Mouse (Mus musculus) cerebral cortex, adult 2 months (tissue): Measurements from ENCODE around the gene Cdr2.

Source experiments
- WGBS: fragments of 180-500 bp; shearing (Covaris S2); methylation state at CpG from one replicate; pipeline ENCODE4 v1.1.7; 2018; 5-methylcytosine and 5-hydroxymethylcytosine counted together

Gene Cdr2

DNA sequence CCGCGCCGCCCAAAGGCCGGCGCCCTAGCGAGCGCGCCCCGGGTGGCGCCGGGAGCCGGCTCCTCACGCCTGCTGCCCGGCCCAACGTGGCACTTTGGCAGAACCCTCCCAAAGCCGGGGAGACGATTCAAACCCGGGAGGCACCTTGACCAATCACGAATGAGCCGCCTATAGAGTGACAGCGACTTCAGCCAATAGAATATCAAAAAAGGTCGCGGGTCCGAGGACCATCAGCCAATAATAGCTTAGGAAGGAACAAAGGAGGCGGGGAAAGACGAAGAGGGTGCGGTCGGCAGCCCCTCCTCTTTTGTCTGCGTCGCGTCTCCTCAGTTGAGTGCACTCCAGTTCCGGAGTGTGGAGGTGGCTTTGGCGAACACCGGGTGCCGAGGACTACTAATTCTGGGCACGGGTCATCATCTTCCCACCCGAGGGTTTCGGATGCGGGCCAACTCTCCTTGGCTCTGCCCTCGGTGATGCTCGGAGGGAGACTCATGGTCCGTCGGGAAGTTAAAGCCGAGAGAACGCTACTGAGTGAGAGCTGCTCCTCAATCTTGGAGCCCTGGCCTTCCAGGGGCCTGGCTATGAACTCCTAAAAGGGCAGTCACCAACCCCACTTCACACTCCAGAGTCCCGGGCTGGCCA lies at the start of gene Cdr2, which contains the start of gene Mfsd13b:
TSS of gene Cdr2 (minus strand) at position 113 of the 642 bp plus-strand sequence.
TSS of gene Mfsd13b (plus strand) at position 310 of the 642 bp plus-strand sequence.
- under 1% methylated on average over 46 of the region's 46 CpGs for WGBS

DNA sequence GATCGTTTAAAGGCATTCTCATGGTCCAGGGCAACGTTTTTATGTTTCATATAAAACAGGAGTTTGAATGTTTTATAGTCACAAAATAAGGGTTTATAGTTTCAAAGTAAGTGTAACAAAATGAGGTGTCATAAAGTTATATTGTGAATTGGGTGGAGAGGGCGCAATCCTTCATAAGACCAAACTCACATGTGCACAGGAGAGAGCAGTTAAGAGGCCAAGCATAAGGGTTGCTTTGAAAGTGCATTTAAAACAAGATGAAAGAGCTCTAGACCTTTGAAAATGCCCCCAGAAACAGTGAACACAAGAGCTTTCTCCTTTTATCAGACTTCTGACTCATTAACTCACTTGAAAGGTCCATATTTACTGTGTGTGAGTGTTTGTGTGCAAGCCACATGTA lies 44.2 kb upstream of the Cdr2 start:
- WGBS: 74% methylated on average over 3 of the region's 3 CpGs

DNA sequence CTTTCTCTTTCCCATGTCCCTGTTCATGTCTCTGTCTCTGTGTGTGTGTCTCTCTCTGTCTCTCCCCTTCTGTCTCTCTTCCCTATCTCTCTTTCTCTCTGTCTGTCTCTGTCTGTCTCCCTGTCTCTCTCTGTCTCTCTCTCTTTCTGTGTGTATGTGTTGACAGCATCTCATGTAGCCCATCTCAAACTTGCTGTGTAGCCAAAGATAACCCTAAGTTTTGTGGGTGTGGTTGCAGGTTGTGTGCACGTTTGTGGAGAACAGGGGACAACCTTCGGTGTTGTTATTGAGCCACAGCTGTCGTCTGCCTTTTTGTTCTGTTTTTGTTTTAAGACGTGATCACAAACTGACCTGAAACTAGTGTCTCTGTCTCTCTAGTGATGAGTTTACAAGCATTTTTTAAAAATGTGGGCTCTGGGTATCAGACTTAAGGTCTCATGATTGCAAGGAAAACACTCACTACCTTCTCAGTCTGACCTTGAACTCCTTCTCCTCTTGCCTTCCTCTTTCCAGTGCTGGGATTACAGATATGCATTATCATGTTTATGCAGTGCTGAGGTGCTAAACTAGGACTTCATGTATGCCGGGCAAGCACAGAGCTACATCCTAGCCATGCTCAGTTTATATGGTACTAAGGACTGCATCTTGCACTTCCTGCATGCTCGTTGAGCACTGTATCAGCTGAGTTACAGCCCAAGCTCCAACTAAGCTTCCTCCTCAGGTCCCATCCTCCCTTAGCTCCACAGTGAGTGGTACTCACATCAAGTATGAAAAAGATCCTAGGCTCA lies 43.3 kb upstream of the Cdr2 start:
- WGBS: 80% methylated on average over 6 of the region's 6 CpGs

DNA sequence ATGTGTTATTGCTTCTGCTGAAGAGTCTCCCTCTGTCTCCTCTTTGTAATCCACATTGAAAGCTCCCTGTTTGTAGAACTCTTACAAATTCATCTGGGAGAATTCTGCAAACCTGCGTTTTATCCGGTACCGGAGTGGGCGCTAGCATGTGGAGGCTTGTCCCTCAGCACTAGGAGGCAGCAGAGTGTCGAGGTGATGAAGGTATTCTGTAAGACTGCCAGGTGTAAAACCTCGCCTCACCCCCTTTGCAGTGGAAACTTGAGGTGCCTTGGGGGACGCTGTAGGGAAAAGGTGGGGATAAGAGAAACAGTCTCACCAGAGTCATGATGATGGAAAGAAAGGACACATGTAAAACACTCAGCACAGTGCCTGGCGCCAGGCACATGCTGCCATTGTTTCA lies 38.2 kb upstream of the Cdr2 start:
- WGBS: 44% methylated on average over 8 of the region's 8 CpGs

DNA sequence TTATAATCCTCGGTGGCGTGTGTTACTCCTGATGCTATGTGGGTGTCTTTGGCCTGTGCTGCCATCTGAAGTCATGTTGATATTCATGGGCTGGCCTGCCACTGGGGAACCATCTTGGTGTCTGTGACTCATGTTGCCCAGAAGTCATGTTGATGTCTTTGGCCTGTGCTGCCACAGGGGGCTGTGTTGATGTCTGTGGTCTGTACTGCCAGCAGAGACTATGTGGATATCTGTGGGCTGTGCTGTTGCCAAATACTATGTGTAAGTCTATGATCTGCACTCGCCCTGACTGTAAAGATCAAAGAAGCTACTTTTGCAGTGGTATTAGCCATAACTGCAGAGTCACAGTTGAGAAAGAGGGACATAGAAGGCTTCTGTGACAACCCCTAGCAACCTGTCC lies 36.7 kb upstream of the Cdr2 start:
- WGBS: 81% methylated on average over 3 of the region's 3 CpGs

DNA sequence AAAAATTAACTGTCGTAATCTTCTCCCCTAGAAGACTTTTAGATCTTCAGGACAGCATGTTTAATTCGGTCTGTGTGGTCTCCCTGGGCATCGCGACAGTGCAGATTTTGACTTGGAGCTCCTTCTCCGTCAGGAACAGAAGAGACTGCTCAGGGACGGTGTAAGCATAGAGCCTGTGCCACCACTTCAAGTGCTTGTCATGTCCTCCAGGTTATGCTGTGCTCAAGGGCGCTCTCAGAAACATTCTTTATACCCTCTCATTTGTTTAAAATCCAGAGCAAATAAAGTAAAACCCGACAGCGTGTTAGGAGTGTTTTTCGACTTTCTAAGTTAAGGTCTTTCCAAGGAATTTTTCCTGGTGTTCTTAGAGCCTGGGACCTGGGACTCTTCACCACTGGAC lies 32.4 kb upstream of the Cdr2 start:
- WGBS: 94% methylated on average over 10 of the region's 10 CpGs

DNA sequence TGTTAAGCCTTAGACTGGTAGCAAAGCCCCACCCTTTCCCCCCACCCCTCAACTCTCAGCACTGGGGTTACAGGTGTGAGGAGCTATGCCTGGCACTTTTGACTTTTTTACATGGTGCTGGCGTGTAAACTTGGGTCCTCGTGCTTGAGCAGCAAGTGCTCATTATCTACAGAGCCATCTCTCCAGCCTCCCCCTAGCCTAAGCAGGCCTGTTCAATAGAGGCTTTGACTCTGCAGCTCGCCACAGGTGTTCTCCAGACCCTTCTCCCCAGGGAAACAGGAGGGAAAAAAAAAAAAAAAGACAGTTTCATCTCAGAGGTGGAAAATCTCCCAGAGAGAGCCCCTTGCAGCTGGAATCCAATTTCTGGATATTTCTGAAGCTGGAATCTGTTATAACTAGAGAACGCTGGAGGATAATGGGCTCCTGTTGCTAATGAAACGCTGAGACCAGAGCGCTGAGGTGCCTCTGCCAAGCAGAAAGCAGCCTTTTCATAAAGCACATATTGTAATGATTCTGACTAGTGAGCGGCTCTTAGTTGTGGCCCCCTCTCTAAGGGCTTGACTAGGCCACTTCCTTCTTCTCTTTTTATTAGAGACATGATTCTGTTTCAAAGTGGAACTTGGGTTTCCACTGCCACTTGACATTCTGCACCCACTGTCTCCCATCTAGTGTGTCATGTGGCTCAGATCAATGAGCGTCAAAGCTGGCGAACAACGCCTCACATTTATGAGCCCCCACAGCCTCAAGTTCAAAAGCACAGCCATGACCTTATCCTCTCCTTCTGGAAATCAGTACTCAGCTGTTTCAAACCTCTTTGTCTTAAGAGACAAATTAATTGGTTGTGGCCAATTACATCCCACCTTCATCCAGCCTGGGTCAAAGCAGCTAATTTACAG lies 29.9 kb upstream of the Cdr2 start:
- WGBS: 69% methylated on average over 10 of the region's 10 CpGs

DNA sequence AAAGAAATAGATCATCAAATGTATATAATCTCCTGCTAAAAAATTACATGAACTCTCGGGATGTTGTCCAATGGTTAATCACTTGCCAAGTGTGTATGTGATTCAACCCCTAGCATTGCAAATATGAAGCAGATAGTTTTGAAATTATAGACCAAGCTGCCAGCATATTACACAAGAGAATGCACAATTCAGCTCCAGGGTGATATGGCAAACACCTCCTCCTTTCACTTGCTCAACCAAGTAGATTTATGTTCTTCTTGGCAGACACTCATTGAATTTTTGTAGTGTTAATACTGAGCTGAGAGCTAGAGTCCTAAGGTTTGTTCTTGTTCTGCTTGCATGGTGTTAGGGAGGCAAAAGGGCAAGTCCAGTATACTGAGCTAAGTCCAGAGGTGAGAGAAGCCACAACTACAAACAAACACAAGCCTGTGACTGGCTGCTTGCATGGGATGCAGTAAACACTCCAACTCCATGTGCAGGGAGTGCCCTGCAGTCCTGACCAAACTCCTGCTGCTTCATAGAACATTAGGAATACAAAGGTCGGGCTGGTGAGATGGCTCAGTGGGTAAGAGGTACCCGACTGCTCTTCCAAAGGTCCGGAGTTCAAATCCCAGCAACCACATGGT lies 21.8 kb upstream of the Cdr2 start:
- 79% methylated on average over 4 of the region's 4 CpGs for WGBS

DNA sequence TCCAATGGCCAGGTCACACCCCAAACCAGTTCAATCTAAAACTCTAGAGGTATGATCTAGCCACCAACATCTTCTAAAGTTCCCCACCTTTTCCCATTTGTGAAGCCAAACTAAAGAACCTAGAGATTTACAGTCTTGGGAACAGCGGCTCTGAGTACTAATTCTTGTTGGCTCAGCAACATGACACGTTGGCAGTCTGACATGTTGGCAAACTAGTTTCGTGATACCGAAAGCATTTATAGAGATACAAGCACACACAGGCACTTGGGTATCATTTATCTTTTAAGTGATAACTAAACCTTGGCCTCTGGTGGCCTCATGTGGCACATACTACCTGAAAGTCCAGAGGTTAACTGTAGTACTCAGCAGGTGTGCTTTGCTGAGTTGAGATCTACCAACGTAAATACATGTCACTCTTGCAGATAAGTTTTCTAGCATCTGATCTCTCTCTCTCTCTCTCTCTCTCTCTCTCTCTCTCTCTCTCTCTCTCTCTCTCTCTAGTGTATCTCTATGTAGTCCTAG lies 20.4 kb upstream of the Cdr2 start:
- 73% methylated on average over 5 of the region's 5 CpGs for WGBS

DNA sequence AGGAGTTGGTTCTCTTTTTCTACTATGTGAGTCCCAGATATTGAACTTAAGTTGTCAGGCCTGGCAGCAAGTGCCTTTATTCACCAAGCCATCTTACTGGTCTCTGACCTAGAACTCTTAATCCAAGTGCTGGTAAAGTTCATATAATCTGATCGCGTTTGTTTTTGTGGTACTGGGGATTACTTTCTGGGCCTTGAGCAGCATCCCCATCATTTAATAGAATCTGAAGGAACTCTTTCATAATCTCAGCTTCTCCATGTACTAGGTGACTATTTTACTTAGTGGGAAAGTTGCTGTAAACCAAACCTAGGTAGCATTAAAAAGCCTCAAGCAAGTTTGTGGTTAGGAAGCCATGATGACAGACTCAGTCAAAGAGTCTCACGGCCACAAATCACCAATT lies 19.8 kb upstream of the Cdr2 start:
- WGBS: 83% methylated on average over 3 of the region's 3 CpGs

DNA sequence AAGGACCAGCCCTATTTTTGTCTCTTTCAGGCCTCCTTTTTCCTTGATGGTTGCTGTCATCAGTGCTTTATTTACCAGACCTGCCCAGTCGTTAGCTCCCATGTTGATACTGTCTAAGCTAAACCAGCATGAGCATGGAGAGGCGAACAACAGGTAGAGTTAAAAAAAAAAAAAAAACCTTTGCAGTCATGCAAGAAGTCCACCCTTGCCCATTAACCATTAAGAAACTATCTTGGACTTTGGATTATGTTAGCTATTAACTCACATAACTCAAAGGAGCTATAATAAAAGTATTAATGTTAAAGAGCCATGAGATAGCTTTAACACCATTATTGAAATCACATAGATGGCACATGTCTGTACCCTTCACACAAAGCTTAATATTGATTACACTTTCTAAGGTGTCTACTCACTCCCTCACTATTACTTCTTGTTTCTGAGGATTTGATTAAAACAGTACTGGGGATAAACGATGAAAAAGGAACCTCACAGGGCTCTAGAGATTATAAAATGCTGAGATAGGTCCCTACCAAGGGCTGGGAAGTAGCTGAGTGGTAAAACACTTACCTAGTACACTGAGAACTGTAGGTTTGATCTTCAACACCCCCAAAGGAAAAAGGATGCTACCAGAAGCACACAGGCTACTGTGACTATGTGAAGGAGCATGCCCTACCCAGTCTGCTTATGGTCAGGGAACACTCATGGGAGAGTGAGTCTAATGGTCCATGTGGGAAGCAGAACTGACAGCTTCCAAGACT lies 18.1 kb upstream of the Cdr2 start:
- WGBS: 88% methylated on average over 3 of the region's 3 CpGs

DNA sequence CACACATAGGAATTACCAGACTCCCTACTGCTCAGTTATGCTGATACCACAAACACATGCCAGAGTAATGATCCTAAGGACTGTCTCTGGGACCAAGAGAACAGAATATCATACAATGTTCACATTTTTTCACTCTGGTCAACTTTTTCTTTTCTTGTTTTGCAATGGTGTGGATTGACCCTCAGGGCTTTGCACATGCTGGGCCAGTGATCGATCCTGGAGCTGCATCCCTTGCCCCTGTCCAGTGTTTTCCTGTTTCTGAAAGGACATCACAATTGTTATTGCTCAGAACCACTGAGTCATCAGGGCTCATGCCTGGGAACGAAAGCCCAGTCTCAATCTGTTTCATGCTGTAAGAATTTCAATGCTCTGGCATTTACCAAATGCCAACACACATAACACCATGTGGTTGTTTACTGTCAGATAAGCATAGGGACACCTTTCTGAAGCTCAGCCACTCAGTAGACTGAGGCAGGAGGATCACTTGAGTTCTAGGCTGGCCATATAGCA lies 17.0 kb upstream of the Cdr2 start:
- 57% methylated on average over 2 of the region's 2 CpGs for WGBS

DNA sequence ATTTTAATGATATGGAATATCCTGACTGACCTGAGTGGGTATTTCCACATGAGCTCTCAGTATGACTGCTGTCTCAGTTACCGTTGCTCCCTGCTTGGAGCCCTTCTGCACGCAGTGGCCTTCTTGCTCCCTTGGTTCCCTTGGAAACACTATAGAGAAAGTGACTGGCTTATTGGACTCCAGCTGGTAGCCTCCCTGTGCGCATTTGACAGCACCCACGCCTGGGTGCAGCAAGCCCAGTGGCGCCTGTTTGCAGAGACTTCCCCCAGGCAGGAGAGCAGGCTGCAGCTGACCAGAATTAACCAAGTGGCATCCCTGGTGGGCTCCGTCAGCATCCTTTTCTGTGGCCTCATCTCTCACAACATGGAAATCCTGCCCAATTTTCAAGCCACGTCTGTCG lies 9.1 kb upstream of the Cdr2 start:
- WGBS: 64% methylated on average over 8 of the region's 8 CpGs

DNA sequence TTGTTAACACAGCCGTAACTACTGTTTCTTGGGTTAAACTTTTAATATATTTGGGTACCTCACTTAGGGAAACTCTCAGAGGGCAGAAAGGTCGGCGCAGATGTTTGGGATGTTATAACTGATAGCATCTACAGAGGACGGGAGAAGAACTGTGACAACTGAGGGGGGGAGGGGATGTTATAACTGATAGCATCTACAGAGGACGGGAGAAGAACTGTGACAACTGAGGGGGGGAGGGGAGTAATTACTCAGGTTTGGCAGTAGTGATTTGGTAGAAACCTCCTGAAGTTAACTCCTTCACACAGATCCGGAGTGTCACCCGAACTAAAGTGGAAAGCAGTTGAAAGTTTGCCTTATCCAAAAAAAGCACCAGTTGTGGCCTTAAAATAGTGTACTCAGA lies 856 bp upstream of the Cdr2 start:
- WGBS: 12% methylated on average over 7 of the region's 7 CpGs

DNA sequence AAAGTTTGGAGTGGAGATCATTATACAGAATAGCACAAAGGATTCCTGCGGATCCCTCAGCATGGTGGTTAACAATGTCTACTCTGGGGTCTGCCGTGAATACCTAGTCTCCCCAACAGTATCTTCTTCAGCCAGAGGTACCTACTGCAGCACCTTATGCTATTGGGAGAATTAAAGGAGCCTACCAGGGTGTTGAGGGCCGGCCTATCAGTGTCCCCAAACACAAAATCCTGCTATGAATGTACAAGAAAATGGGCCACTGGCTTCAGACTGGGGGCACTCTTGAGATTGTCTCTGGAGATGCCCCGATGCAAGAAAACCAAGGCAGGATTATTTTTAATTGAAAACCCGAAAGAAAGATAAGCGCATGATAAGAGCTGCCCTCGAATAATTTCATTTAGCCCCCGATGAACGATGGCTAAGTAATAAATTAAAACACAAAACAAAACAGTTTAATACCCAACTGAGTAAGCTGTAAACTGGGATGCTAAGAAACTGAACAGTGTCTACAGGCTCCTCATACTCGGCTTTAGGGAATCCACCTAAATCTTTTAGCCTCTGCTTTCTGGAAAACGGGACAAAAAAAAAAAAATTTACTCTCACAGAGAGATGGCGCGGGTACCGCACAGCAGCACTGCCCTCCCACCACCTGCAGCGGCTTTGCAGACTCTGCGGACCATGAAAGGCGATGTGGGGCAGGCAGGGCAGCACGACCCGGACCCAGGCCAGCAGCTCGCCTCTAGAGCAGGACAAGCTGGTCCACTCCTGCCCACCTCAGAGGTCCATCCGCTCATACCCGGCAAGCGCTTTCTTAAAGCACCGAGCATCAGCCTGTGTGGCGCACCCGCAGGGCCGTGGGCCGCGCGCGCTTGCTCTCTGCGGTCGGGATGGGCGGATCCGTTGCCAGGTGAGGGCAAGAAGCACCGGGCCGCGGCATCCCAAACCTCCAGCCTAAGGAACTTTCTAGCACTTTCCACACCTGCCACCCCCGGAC lies 884 bp downstream of the Cdr2 start:
- 9% methylated on average over 39 of the region's 39 CpGs for WGBS

DNA sequence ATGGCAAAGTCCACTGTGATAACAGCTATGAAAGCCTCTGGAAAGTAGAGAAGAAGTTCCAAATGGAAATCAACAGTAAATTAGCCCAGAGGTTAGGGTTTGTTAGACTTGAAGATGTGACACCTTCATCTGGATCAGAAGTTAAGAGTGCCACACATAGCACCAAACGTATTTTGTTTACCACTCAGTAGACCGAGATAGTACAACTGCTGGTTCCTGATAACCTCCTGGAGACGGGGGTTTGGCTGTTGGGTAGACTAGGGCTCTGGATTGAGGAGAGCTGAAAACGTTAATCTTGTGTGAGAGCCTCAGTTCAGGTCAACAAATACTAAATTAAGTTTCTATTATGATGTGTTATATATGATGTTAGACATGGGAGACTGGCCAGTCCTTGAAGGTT lies 2.1 kb downstream of the Cdr2 start:
- WGBS: 92% methylated on average over 4 of the region's 4 CpGs

DNA sequence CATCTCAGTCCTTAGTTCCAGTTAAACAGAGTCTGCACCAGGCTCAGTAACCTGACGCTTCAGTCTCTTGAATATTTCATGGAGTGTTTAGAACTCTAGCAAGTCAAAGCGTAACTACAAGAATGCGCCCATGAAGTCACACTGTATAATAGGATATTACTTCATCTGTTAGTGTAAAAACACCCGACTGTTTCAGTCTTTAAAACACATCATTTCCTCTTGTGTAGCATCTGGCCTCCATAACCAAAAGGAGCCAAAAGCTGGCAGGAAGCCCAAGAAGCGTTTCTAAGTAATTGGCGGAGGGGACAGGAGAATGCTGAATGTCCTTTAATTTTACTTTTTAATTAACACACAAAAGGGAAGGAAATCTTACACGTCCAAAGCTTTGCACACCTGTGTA lies 5.0 kb downstream of the Cdr2 start:
- 50% methylated on average over 7 of the region's 7 CpGs for WGBS

DNA sequence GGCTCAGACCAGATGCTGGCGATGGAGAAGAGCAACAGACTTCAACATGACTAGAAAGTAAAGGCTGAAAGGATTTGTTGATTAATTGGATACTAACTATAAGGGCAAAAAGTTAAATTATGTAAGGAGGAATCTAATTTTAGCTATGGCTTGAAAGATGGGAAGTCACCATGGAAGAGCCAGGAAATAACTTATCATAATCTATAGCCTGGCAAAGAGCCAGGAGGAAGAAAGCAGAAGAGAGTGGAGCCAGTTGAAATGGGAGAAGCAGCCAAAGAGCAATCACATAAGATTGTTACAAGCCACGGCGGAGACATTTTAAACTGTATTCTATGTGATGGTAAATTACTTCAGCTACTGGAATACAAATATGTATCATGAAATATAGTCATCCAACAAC lies 8.1 kb downstream of the Cdr2 start:
- 76% methylated on average over 3 of the region's 3 CpGs for WGBS

DNA sequence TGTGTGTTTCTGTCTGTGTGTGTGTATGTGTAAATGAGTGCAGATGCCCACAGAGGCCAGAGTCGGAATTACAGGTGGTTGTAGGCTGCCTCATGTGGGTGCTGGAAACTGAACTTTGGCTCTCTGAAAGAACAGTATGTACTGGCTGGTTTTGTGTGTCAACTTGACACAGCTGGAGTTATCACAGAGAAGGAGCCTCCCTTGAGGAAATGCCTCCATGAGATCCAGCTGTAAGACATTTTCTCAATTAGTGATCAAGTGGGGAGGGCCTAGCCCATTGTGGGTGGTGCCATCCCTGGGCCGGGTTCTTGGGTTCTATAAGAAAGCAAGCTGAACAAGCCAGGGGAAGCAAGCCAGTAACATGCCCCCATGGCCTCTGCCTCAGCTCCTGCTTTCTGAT lies 9.6 kb downstream of the Cdr2 start:
- 76% methylated on average over 2 of the region's 2 CpGs for WGBS

DNA sequence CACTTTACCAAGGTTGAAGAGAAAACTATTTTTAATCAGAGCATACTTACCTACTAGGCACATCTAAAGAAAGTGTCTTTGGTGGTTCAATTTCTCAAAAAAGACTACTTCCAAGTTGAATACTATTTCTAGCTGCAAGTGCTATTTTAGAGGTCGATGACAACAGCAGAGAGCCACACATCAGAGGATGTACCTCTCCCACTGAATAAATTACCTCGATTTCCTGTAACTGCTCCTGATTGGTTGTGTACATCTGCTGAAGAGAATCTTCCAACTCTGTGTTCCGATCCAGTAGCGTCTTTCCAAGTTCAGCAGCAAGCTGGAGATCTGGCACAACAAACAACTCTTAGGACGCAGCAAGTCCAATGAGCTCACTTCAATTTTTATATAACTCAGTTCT lies 12.0 kb downstream of the Cdr2 start:
- WGBS: 49% methylated on average over 5 of the region's 5 CpGs
